Mouse (Mus musculus): Measurements from ENCODE around the gene Bcan.

DNA sequence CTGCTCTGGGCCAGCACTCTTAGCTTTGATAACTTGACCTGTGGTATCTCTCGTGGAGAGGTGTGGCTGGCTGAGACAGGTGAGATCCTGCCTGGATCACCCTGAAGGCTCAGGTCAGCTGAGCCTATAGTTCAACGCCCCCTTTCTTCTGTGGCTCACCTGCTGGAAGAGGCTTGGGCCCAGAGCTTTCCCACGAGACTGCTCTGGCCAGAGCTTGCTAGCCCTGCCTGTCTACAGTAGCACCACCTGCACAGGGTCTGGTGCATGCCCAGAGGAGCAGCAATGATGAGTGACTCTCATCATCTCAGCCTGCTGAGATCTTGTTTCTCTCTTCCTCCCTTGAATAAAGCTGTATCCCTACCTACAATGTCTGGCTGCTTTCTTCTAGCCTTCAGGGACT is 19.9 kb downstream of the Bcan start:
- TF ChIP-seq HCFC1 (IDR thresholded peaks at IDR 0.05; ENCODE audit: borderline replicate concordance, insufficient read depth, low read length) (no peak), ZNF384 (IDR thresholded peaks at IDR 0.05; ENCODE audit: low read depth, low read length) (no peak), ZC3H11A (IDR thresholded peaks at IDR 0.05; ENCODE audit: borderline replicate concordance, low read depth, low read length) (no peak), CHD2 (IDR thresholded peaks at IDR 0.05; ENCODE audit: low read depth, low read length) (no peak)

Measured in ES-E14 (cell line).